Mouse (Mus musculus) olfactory bulb, adult 2 months (tissue): ENCODE measurements at regions not wholly inside any gene's neighbourhood (a gene's known extent, or its start where the extent isn't known, plus 50 kb on each side); places are given as distances from the start of the nearest gene placed in this dataset.

Experiments
- H3K27ac ChIP-seq: fragments of 200-500 bp; 2 replicates; pipeline ENCODE4 v1.5.1; 2012; ENCODE audit warnings: low read depth, low read length; ENCODE audit not compliant: insufficient read depth
- H3K4me1 ChIP-seq: fragments of 200-500 bp; 2 replicates; pipeline ENCODE4 v1.6.1; 2012; ENCODE audit warnings: low read length; ENCODE audit not compliant: control insufficient read depth, insufficient read depth
- H3K4me3 ChIP-seq: fragments of 200-500 bp; 2 replicates; pipeline ENCODE4 v1.5.1; 2012; ENCODE audit warnings: mild to moderate bottlenecking, low read depth, low read length, moderate library complexity; ENCODE audit not compliant: insufficient read depth
- CTCF ChIP-seq: fragments of 200-500 bp; IDR thresholded peaks from 2 replicates; pipeline ENCODE4 v1.5.1; 2012; ENCODE audit warnings: low read depth, mild to moderate bottlenecking, low read length, moderate library complexity; ENCODE audit not compliant: insufficient read depth
- POLR2A ChIP-seq: fragments of 200-500 bp; IDR thresholded peaks from 2 replicates; pipeline ENCODE4 v1.6.1; 2012; ENCODE audit warnings: mild to moderate bottlenecking, low read depth, low read length, moderate library complexity; ENCODE audit not compliant: insufficient read depth
- WGBS: fragments of 180-500 bp; shearing (Covaris S2); methylation state at CpG from one replicate; pipeline ENCODE4 v1.1.7; 2018; 5-methylcytosine and 5-hydroxymethylcytosine counted together

DNA sequence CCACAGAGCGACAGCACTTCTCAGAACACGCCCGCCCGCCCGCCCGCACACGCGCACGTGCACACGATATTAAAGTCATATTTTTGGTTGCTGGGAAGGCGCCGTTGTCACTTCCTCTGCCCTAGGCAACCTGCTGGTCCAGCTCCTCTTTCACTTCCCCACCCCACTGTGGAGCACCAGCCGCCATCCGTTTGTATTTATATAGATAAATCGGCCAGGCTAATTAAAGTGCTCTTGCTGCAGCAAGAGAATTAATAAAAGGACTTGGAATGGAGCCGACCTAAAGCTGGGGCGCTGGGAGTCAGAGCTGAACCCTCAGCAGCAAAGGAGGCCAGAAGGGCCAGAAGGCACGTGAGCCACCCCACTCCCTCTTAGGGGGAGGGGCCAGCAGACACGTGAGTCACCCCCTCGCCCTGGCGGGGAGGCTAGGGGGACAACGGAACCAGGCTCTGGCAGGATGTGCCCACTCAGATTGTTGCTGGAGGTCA is 100.6 kb upstream of the Unc5b start:
- Histone ChIP-seq H3K4me1 (peaks cover 45% of the 10 kb centered on the region), H3K27ac (no peak overlapping the region), H3K4me3 (no peak overlapping the region)
- TF ChIP-seq CTCF (no peak), POLR2A (no peak)
- 53% methylated on average over 22 of the region's 22 CpGs for WGBS

DNA sequence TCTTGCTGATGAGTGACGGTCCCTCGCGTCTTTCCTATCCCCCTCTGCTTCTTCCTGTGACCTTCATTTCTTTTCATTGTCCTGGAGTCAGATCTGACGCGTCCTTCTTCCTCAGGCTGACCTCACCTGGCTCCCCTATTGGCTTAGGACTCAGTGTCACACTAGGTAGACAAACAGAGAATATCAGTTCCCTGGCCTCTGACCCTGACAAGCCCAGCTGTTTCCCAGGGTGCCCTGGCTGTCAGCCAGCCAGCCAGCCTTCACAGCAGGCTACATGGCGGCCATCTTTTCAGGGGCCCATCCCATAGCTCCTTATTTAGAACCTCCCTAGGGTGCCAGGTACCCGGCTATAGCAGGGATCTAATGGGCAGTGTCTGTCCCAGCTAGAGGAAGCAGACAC is 97.3 kb upstream of the Unc5b start:
- TF ChIP-seq POLR2A (no peak), CTCF (no peak)
- H3K4me3 ChIP-seq, result no peak overlapping the region
- 85% methylated on average over 7 of the region's 7 CpGs for WGBS
- H3K27ac ChIP-seq, result no peak overlapping the region
- peaks cover 19% of the 10 kb centered on the region for H3K4me1 ChIP-seq

DNA sequence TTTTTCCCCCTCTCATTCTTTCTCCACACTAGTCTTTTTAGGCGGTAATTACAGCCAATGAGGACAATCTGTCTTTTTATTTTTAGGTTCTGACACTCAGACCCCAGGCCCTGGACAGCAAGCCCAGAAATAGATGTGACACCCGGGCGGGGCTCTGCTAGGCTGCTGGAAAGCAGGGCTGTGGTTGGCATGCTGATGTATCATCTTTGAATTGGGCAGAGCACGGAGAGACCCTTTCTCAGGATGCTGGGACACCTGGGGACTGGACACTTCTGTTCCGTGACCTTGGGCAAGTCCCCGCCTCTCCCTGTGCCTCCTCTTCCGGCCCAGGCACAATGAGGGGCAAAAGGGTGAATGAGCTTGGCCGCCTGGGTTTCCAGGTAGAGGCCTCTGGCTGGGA is 96.8 kb upstream of the Unc5b start:
- Histone ChIP-seq H3K4me1 (peaks cover 17% of the 10 kb centered on the region), H3K27ac (no peak overlapping the region), H3K4me3 (no peak overlapping the region)
- 79% methylated on average over 8 of the region's 8 CpGs for WGBS
- no peak for TF ChIP-seq CTCF
- TF ChIP-seq POLR2A, result no peak

DNA sequence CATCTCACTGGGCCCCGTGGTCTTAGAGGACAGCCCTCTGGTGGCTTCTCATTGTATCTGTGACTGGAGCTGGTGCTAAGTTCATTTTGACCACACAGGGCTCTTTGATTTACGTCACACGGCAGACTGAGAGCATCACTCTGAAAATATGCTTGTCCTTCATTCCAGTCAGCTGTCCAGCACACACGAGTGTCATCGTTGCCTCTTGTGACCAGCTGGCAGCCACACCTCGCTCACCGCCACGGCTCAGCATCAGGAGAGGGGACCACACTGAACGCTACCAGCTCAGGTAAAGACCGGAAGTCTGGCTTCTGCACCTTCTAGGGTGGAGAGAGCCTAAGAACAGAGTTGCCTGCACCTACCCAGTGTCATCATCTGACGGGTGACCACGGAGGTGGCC is 95.3 kb upstream of the Unc5b start:
- Histone ChIP-seq H3K4me3 (no peak overlapping the region), H3K27ac (no peak overlapping the region), H3K4me1 (peaks cover 11% of the 10 kb centered on the region)
- TF ChIP-seq POLR2A, result no peak
- TF ChIP-seq CTCF, result no peak
- 88% methylated on average over 12 of the region's 12 CpGs for WGBS

DNA sequence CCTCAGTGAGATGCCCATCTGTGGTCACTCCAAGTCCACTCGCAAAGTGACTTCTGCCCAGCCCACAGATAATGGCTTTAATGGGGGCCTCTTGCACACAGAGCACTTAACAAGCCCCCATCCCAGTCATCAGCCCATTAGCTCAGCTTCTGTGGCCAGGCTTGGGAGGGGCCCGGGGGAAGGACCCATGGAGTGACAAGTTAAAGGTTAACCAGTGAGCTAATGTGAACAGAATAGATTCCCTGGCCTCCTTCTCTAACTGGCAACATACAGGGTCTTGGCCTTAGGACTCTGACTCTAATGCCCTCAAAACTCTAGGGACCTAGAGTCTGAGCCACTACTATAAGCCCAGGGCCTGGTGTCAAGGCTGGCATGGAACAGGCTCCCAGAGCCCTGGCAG is 94.3 kb upstream of the Unc5b start:
- WGBS, result 91% methylated on average over 2 of the region's 2 CpGs
- Histone ChIP-seq H3K4me1 (peaks cover 5% of the 10 kb centered on the region), H3K27ac (no peak overlapping the region), H3K4me3 (no peak overlapping the region)
- TF ChIP-seq POLR2A, result no peak
- TF ChIP-seq CTCF, result no peak

DNA sequence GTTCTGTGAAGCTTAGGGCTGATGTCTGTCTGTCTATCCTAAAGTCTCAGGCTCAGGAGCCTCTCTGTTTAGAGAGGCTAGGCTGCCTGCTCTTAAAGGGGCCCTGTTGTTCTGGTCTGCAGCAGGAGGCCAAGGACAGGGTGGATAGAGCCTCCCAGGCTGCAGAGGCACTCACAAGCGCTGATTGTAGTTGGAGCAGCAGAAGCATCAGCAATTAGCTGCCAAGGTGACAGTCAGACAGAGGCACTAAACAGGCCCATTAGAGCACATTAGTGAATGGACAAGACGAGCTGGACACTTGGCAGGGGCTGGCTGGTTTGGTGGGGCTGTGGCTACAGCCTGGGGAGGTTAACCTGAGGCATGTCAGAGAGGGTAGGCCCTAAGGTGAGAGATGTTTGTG is 93.8 kb upstream of the Unc5b start:
- 72% methylated on average over 2 of the region's 2 CpGs for WGBS
- TF ChIP-seq CTCF (no peak), POLR2A (no peak)
- Histone ChIP-seq H3K4me1 (peaks cover 5% of the 10 kb centered on the region), H3K27ac (no peak overlapping the region), H3K4me3 (no peak overlapping the region)

DNA sequence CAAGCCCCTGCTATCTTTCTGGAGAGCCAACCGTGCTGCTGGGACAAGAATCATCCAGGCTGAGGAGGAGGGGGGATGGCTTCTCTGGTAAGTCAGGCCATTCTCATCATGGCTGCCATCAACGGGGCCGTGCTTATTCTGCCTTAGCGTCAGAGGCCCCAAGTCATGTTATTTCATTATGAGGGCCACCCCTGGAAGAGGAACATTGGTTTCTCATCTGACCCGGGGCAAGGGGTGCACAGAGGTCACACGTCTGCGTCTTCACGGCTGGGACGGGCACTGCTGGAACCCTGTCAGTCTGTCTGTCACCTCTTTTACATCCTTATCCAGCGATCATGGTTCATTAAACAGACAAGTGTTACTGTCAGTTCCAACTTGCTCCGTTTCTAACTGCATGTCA is 92.4 kb upstream of the Unc5b start:
- TF ChIP-seq POLR2A (no peak), CTCF (no peak)
- no peak overlapping the region for H3K4me3 ChIP-seq
- peaks cover 5% of the 10 kb centered on the region for H3K4me1 ChIP-seq
- 64% methylated on average over 11 of the region's 11 CpGs for WGBS
- no peak overlapping the region for H3K27ac ChIP-seq

DNA sequence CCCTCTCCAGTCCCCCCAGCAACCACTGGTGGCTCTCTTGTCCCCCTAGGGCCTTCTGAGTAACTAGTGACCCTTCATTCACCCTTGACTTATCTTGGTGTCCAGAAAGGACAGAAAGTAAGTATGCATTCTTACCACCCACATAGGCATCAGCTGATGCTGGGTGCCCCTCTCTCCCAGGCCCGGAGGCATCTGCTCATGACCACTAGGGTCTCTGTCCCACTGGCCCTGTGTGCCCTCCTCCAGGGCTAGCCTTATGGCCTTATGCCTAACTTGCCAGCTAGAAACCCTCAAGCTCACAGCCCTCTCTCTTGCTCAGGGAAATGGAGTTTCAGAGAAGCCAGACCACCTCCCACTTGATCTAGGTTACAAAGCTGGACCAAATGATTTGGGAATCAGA is 89.2 kb upstream of the Unc5b start:
- TF ChIP-seq POLR2A (no peak), CTCF (no peak)
- Histone ChIP-seq H3K4me3 (no peak overlapping the region), H3K4me1 (no peaks in the 10 kb centered on the region), H3K27ac (no peak overlapping the region)
- WGBS, result 83% methylated on average over 1 of the region's 1 CpGs

DNA sequence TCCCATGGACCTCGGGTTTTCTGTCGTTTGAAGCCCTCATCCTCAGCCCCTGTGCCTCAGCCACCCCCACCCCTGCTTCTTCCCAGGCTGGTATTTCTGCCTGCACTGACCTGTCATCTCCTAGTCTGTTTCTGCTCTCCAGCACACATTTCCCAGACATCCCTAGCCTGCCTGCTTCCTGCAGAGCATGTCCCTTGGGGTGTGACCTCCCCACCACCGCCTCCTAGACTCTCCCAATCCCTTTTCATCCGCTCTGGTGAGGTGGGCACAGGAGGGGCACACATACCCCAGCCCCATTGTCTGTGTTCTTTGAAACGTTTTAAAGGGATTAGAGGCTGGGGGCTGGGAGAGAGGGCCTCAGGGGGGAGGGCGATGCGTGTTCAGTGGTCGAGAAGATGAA is 86.6 kb upstream of the Unc5b start:
- H3K4me3 ChIP-seq, result no peak overlapping the region
- 44% methylated on average over 8 of the region's 8 CpGs for WGBS
- TF ChIP-seq POLR2A, result no peak
- TF ChIP-seq CTCF, result no peak
- H3K27ac ChIP-seq, result no peak overlapping the region
- H3K4me1 ChIP-seq, result peaks cover 9% of the 10 kb centered on the region; the same call in 1 of the 2 replicates

DNA sequence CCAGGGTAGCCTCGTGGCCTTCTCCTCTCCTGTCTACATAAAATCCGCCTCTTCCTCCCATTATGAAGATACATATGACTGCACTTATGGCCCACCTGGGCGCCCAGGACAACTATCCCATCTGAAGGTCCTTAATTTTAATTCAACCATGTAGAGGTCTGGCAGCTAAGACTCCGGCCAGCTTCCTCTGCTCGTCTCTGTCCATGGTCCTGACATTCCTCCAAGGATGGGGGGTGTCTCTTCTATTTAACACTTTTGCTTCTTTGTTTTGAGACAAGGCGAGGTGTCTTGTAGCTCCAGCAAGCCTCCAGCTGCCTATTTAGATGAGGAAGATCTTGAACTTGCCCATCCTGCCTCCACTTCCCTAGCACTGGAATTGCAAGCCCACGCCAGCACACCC is 83.0 kb upstream of the Unc5b start:
- TF ChIP-seq CTCF, result no peak
- no peak for TF ChIP-seq POLR2A
- 70% methylated on average over 7 of the region's 7 CpGs for WGBS

More for the DNA sequence above, 83.0 kb upstream of the Unc5b start:
- Histone ChIP-seq H3K27ac (no peak overlapping the region), H3K4me3 (no peak overlapping the region), H3K4me1 (peaks cover 9% of the 10 kb centered on the region; the same call in 1 of the 2 replicates)
